Mouse (Mus musculus): ENCODE measurements around the gene Hist1h4n. TPM values are rescaled to one million over a fixed set of nuclear protein-coding genes. Genes with fewer than 3 reads are reported as not detected.
"Not testable (repeated sequence)": the region's sequence is repeated elsewhere in the genome, so short reads cannot be mapped to it uniquely, and the experiment has no call there.

Gene Hist1h4n
- polyA plus RNA-seq, 1 experiment from 2014 or later: 10.1 TPM

DNA sequence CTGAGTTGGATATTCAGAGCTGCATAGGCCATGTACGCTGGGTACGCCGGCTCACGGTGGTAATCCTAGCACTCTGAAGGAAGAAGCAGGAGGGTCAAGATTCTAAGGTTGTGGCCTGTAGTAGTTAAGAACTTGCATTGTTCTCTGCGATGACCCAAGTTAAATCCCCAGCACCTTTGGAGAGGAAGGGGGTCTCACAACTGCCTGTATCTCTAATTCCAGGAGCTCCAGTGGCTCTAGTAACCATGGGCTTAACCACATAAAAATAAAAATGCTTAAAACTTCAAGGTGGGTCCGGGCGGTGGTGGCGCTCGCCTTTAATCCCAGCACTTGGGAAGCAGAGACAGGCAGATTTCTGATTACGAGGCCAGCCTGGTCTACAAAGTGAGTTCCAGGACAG is 1.7 kb downstream of the Hist1h4n start:
- no peak for ATAC-seq (ENCODE audit: low FRiP score)
- no peaks in the 10 kb centered on the region for H3K4me1 ChIP-seq
- 89% methylated on average over 10 of the region's 10 CpGs for WGBS
- H3K27ac ChIP-seq: no peak overlapping the region
- H3K9me3 ChIP-seq (replicated peaks): no peaks in the 10 kb centered on the region
- H3K27me3 ChIP-seq: no peaks in the 10 kb centered on the region
- H3K9ac ChIP-seq: no peak overlapping the region
- H3K36me3 ChIP-seq: no peaks in the 10 kb centered on the region
- H3K4me2 ChIP-seq (replicated peaks): no peak overlapping the region
- no peak overlapping the region for H3K4me3 ChIP-seq

DNA sequence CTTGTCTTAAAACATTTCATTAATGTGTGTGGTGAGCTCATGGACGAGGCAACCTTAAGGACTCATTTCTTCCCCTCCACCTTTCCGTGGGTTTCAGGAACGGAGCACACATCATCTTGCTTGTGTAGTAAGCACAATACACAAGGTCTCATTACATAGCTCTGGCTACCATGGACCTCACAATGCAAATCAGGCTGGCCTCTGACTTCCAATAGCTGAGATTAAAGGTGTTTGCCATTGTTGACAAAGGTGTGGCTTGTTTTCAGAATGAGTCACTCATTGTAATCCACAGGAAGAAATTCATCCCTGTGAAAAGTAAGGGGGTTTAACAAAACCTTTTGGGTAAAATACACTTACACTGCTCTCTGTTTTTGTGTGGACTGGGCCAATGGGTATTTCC is 3.5 kb downstream of the Hist1h4n start:
- H3K4me3 ChIP-seq: no peak overlapping the region
- 92% methylated on average over 3 of the region's 3 CpGs for WGBS
- H3K27me3 ChIP-seq: no peaks in the 10 kb centered on the region
- no peaks in the 10 kb centered on the region for H3K36me3 ChIP-seq
- H3K9ac ChIP-seq: no peak overlapping the region
- ATAC-seq (ENCODE audit: low FRiP score): no peak
- H3K9me3 ChIP-seq (replicated peaks): no peaks in the 10 kb centered on the region
- no peak overlapping the region for H3K4me2 ChIP-seq (replicated peaks)
- no peak overlapping the region for H3K27ac ChIP-seq
- H3K4me1 ChIP-seq: no peaks in the 10 kb centered on the region

DNA sequence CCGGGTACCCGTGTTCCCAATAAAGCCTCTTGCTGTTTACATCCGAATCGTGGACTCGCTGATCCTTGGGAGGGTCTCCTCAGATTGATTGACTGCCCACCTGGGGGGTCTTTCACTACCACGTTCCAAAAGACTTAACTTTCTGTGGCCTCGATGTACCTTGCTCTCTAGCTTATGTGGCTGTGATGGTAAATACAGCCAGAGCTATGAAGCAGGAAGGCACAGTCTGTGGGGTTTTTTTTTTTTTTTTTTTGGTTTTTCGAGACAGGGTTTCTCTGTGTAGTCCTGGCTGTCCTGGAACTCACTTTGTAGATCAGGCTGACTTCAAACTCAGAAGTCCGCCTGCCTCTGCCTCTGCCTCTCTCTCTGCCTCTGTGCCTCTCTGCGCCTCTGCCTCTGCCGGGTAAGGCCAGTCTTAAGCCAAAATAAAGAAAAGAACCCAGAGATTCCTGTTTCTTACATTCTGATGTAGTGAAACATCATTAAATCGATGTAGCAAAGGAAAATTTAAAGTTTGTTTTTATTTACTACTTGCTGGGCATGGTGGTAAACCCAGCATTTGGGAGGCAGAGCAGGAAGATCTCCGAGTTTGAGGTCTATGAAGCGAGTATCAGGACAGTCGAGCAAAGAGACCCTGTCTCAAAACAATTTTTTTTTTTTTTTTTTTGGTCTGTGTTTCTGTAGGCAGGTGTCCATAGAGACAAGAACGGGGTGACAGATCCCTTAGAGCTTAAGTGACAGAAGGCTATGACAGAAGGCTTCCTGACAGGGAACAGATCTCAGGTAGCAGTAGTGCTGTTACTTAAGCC is 11.7 kb downstream of the Hist1h4n start:
- not testable (repeated sequence) for H3K9ac ChIP-seq; H3K27ac ChIP-seq; H3K9me3 ChIP-seq (replicated peaks); H3K27me3 ChIP-seq; H3K36me3 ChIP-seq; ATAC-seq (ENCODE audit: low FRiP score); H3K4me1 ChIP-seq; H3K4me2 ChIP-seq (replicated peaks); H3K4me3 ChIP-seq
- WGBS: 70% methylated on average over 6 of the region's 16 CpGs

DNA sequence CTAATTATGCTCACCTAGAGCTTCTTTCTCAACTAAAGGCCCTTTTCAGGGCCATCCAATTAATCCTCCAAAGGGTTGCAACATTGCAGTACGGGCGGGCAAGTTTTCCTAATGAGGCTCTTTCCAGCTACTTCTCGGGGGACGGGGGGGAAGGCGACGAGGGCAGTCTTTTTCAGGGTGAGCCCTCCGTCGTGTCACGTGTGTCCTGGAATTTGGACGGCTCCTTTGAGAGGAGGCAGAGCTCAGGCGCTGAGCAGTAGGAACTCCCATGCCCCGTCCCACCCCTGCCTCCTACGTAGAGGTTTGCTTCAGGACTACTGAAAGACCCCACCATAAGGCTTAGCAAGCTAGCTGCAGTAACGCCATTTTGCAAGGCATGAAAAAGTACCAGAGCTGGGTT is 19.9 kb downstream of the Hist1h4n start:
- not testable (repeated sequence) for H3K27ac ChIP-seq; H3K36me3 ChIP-seq; H3K9ac ChIP-seq; H3K4me1 ChIP-seq; H3K9me3 ChIP-seq (replicated peaks); H3K27me3 ChIP-seq; H3K4me3 ChIP-seq
- WGBS: under 1% methylated on average over 14 of the region's 14 CpGs
- peak overlapping the region; percentile 38 for H3K4me2 ChIP-seq (replicated peaks)
- ATAC-seq (ENCODE audit: low FRiP score): peak; percentile 48; the same call in 1 of the 2 replicates

DNA sequence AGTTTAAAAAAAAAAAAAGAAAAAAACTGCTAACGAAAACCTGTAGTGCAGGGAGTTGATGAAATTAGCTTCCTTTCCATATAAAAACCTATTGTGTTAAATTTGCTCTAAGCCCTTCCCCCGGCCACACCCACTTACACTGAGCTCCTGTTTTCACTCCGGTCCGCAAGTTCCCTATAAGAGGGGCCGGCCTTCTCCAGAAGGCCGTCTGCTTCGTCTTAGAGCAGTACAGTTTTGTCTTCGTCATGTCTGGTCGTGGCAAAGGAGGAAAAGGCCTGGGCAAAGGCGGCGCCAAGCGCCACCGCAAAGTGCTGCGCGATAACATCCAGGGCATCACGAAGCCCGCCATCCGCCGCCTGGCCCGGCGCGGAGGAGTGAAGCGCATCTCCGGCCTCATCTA is 20.5 kb downstream of the Hist1h4n start, which contains the start of gene Hist1h4m:
Hist1h4m (plus strand) TSS at position 208 of the 400 bp plus-strand sequence.
- peak within 1 kb of the TSS; percentile 38 for H3K4me2 ChIP-seq (replicated peaks)
- H3K4me3 ChIP-seq; H3K27ac ChIP-seq; H3K36me3 ChIP-seq; H3K27me3 ChIP-seq; H3K9me3 ChIP-seq (replicated peaks); H3K4me1 ChIP-seq; H3K9ac ChIP-seq: not testable (repeated sequence)
- WGBS: no CpG with 5 or more reads among the region's 24 CpGs
- ATAC-seq (ENCODE audit: low FRiP score): peak; percentile 67

DNA sequence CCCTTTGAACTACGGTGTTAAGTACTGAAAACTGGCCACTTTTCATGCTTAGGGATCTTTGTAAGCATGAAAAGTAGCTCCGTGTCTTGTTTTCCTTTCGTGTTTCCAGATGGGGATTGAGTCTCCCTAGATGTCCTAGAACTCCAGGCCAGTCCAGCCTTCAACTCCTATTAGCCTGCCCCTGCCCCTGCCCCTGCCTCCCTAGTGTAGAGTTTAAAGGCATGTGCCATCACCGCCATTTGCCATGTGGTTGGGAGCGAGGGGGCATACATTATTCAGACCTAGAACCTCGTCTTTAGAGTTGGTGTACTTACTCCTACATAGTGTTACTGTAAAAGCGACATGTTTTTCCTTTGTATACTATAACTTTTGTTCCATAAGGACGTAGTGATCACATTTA is 20.9 kb downstream of the Hist1h4n start:
- not testable (repeated sequence) for H3K36me3 ChIP-seq; H3K27me3 ChIP-seq; H3K9ac ChIP-seq; H3K27ac ChIP-seq; H3K4me1 ChIP-seq; H3K9me3 ChIP-seq (replicated peaks); H3K4me3 ChIP-seq; H3K4me2 ChIP-seq (replicated peaks)
- ATAC-seq (ENCODE audit: low FRiP score): peak; percentile 33; the same call in 1 of the 2 replicates
- no CpG with 5 or more reads among the region's 8 CpGs for WGBS

DNA sequence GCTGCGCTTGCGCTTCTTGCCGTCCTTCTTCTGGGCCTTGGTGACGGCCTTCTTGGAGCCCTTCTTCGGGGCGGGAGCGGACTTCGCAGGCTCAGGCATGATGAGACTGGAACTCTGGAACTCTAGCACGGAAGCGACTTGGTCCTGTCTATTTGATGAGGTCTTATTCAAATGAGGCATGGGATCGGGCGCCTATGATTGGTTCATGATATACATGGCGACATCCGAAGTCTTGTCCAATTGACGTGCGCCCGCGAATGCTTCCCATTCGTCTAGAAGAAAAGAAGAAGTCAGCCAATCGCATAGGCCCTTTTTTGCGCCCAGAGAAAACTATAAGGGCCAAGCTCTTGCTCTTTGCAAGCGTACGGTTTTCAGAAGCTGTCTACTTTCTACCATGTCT is 21.9 kb downstream of the Hist1h4n start, which contains the start of the genes Hist1h2bq and Hist1h2ao:
Hist1h2bq (minus strand) TSS at position 125 of the 400 bp plus-strand sequence.
Hist1h2ao (plus strand) TSS at position 393 of the 400 bp plus-strand sequence.
- ATAC-seq (ENCODE audit: low FRiP score): peak; percentile 99
- not testable (repeated sequence) for H3K9me3 ChIP-seq (replicated peaks); H3K9ac ChIP-seq; H3K27ac ChIP-seq; H3K4me2 ChIP-seq (replicated peaks); H3K36me3 ChIP-seq; H3K27me3 ChIP-seq; H3K4me1 ChIP-seq; H3K4me3 ChIP-seq
- no CpG with 5 or more reads among the region's 23 CpGs for WGBS

DNA sequence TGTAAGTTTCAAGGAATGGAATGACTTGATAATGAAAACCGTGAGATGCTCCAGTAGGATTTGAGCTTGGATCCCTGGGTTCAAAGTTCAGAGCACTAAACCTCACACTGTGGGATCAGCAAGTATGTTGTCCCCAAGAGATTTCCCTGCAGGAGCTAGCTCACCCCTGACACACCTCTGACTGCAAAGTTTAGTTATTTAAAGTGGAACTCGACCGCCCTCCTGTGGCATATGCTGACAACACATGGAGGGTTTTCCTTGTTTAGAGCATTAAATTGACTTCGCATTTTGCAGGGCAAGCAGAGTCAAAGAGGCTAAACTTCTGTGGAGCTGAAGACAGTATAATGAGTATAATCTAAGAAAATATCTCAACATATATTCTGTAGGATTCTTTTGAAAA is 28.9 kb downstream of the Hist1h4n start:
- not testable (repeated sequence) for H3K4me3 ChIP-seq; H3K4me2 ChIP-seq (replicated peaks); H3K9me3 ChIP-seq (replicated peaks); H3K4me1 ChIP-seq; H3K27ac ChIP-seq; H3K36me3 ChIP-seq; H3K9ac ChIP-seq; H3K27me3 ChIP-seq
- no CpG with 5 or more reads among the region's 4 CpGs for WGBS
- ATAC-seq (ENCODE audit: low FRiP score): peak; percentile 80

DNA sequence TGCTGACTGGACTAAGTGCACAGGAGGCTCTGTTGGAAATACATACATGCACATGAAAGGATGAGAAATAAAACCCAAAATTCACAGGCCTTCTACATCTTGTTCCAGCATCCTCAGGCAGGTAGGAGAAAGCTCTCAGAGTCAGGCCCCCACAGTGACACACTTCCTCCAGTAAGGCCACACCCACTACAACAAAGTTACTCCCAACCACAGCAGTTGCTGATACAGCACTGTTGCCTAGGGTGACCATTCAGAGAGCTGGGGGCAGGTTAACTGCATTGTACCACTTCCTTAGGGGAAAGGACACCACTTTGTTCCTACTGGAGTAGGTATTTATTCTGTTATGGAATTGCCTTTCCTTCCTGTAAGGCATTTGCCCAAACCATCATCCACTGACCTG is 34.8 kb downstream of the Hist1h4n start:
- not testable (repeated sequence) for H3K4me3 ChIP-seq; H3K4me2 ChIP-seq (replicated peaks); H3K36me3 ChIP-seq; H3K9ac ChIP-seq; ATAC-seq (ENCODE audit: low FRiP score); H3K27me3 ChIP-seq; H3K4me1 ChIP-seq; H3K27ac ChIP-seq; H3K9me3 ChIP-seq (replicated peaks)

DNA sequence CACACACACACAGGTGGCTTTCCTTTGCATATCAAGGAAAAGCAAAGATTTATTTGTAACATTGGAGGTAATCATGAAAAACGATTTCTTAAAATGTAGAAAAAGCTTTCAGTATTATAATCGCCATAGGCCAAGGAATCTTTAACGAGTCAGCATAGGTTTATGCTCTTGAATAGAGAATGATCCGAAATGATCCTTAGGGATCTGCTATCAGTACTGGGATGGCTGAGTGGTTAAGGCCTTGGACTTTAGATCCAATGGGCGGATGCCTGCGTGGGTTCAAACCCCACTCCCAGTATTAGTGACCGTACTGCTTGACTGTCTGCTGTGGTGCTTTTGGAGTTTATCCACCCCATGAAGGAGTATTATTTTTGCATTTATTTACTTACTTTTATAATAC is 36.4 kb downstream of the Hist1h4n start:
- H3K9me3 ChIP-seq (replicated peaks): no peaks in the 10 kb centered on the region
- WGBS: 92% methylated on average over 7 of the region's 7 CpGs
- 0 out of 2 replicates have a peak, but pooled peaks cover 3% of the 10 kb centered on the region for H3K27me3 ChIP-seq
- no peak overlapping the region for H3K4me3 ChIP-seq
- H3K27ac ChIP-seq: no peak overlapping the region
- H3K36me3 ChIP-seq: no peaks in the 10 kb centered on the region
- no peak overlapping the region for H3K9ac ChIP-seq
- H3K4me2 ChIP-seq (replicated peaks): no peak overlapping the region
- ATAC-seq (ENCODE audit: low FRiP score): no peak
- peaks cover 4% of the 10 kb centered on the region for H3K4me1 ChIP-seq

DNA sequence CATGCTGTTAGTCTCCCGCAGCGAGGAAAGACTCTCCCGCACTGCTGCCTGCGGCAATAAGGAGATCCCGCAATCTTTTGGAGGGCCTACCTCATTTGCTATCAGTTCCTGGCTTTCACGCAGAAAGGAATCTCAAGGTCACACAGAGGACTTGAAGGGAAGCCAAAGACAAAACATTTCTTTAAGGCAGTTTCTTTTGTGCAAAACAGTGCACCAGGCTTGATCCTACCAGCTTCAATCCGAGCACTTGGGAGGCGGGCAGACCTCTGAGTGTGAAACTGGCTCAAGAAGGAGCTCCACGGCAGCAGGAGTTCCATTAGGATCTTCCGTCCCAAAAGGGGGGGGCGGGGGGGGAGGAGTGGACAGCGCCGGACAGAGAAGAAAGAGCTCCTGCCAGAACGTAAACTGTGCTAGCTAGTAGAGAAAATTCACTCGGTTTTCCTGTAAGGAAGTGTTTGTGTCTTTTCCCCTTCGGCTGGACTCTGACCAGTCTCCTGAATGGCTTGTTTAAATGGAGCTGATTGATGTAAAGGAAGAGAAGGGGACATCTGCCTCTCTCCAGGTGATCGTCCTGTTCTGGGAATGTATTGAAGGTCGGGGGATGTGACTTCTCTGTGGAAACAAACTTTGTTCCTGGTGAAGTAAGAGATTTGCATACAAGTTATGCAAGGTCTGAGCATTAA is 41.3 kb downstream of the Hist1h4n start:
- H3K4me1 ChIP-seq: peaks cover 15% of the 10 kb centered on the region
- no peak for ATAC-seq (ENCODE audit: low FRiP score)
- no peak overlapping the region for H3K27ac ChIP-seq
- no peaks in the 10 kb centered on the region for H3K36me3 ChIP-seq
- peak overlapping the region; percentile 35 for H3K4me2 ChIP-seq (replicated peaks)
- 6% methylated on average over 18 of the region's 18 CpGs for WGBS
- H3K4me3 ChIP-seq: no peak overlapping the region
- 0 out of 2 replicates have a peak, but pooled peaks cover 4% of the 10 kb centered on the region for H3K27me3 ChIP-seq
- H3K9me3 ChIP-seq (replicated peaks): no peaks in the 10 kb centered on the region
- 0 out of 2 replicates have a peak overlapping the region, but pooled peaks have one; percentile 35 for H3K9ac ChIP-seq

DNA sequence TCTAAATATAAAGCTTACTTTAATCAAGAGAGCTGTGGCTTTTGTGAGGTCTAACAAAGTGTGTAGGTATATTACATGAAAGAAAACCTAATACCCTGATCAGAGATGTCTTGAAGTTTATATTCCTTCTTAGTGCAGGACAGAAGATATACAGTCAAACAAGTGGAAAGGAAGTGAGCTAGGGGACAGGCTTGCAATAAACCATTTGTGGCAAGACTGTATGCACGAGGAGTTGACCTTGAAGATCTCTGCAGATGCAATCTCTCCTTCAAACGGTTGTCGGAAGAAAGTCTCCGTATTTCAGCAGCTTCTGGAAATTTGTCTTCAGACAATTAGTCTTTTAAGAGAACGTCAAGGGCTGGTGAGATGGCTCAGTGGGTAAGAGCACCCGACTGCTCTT is 42.1 kb downstream of the Hist1h4n start:
- Histone ChIP-seq H3K27ac (no peak overlapping the region), H3K27me3 (0 out of 2 replicates have a peak, but pooled peaks cover 4% of the 10 kb centered on the region), H3K4me2 (replicated peaks) (no peak overlapping the region), H3K36me3 (no peaks in the 10 kb centered on the region), H3K9ac (no peak overlapping the region), H3K4me1 (peaks cover 15% of the 10 kb centered on the region), H3K4me3 (no peak overlapping the region), H3K9me3 (replicated peaks) (no peaks in the 10 kb centered on the region)
- 54% methylated on average over 6 of the region's 6 CpGs for WGBS
- no peak for ATAC-seq (ENCODE audit: low FRiP score)
